Mouse (Mus musculus): ENCODE measurements around the gene Stim2. TPM values are rescaled to one million over a fixed set of nuclear protein-coding genes. Genes with fewer than 3 reads are reported as not detected.

The Stim2 gene
- total and polyA plus RNA-seq, 3 experiments: 11.7 to 18.6 TPM; not detected in 1

- H3K27ac ChIP-seq (ENCODE audit: control insufficient read depth, low read depth, low read length): no peak overlapping the region
- DNase-seq (ENCODE audit: low read depth, low spot score): no peak
- no peaks in the 10 kb centered on the region for H3K4me1 ChIP-seq (ENCODE audit: control insufficient read depth in 1 of 2, insufficient read depth in 2 of 2, low read length in 2 of 2)
- H3K4me3 ChIP-seq (ENCODE audit: control insufficient read depth in 1 of 2, insufficient read depth in 1 of 2, low read depth in 2 of 2, low read length in 2 of 2): no peak overlapping the region
- H3K9me3 ChIP-seq (replicated peaks; ENCODE audit: insufficient read depth, low read length): no peaks in the 10 kb centered on the region
- H3K36me3 ChIP-seq (ENCODE audit: control insufficient read depth in 1 of 2, insufficient read depth in 2 of 2, low read length in 2 of 2): no peaks in the 10 kb centered on the region; a peak in 1 of 4 replicates
- H3K9ac ChIP-seq (ENCODE audit: control insufficient read depth, low read depth, low read length, poor library complexity, severe bottlenecking): no peak overlapping the region
- H3K79me2 ChIP-seq (ENCODE audit: control insufficient read depth, insufficient read depth, low read length, poor library complexity): no peaks in the 10 kb centered on the region
- TF ChIP-seq CHD1 (IDR thresholded peaks at IDR 0.05; ENCODE audit: low read depth, low read length) (no peak), GATA1 (IDR thresholded peaks at IDR 0.05; ENCODE audit: low read depth, low read length) (no peak), ZC3H11A (IDR thresholded peaks at IDR 0.05; ENCODE audit: low read depth, low read length) (no peak), ZNF384 (IDR thresholded peaks at IDR 0.05; ENCODE audit: low read depth, low read length) (no peak), TAL1 (IDR thresholded peaks at IDR 0.05; ENCODE audit: low read length) (no peak)
- no peaks in the 10 kb centered on the region for H3K27me3 ChIP-seq (ENCODE audit: control insufficient read depth in 1 of 2, insufficient read depth in 2 of 2, low read length in 2 of 2)
These were observed 157.0 kb downstream of the Stim2 start for GRCm38 (mm10) chr5:54155227-54155776.

- no peaks in the 10 kb centered on the region; a peak in 1 of 4 replicates for H3K36me3 ChIP-seq (ENCODE audit: control insufficient read depth in 1 of 2, insufficient read depth in 2 of 2, low read length in 2 of 2)
- TF ChIP-seq BHLHE40 (IDR thresholded peaks at IDR 0.05; ENCODE audit: borderline replicate concordance, low read depth, low read length): no peak
These were observed 157.6 kb downstream of the Stim2 start for GRCm38 (mm10) chr5:54155916-54156315.

GRCm38 (mm10) chr5:54156944-54157527 lies 158.7 kb downstream of the Stim2 start:
- Histone ChIP-seq H3K36me3 (ENCODE audit: control insufficient read depth in 1 of 2, insufficient read depth in 2 of 2, low read length in 2 of 2) (no peaks in the 10 kb centered on the region), H3K4me3 (ENCODE audit: control insufficient read depth in 1 of 2, insufficient read depth in 1 of 2, low read depth in 2 of 2, low read length in 2 of 2) (no peak overlapping the region), H3K27me3 (ENCODE audit: control insufficient read depth in 1 of 2, insufficient read depth in 2 of 2, low read length in 2 of 2) (no peaks in the 10 kb centered on the region), H3K27ac (ENCODE audit: control insufficient read depth, low read depth, low read length) (no peak overlapping the region), H3K9ac (ENCODE audit: control insufficient read depth, low read depth, low read length, poor library complexity, severe bottlenecking) (no peak overlapping the region), H3K9me3 (replicated peaks; ENCODE audit: insufficient read depth, low read length) (no peaks in the 10 kb centered on the region), H3K4me1 (ENCODE audit: control insufficient read depth in 1 of 2, insufficient read depth in 2 of 2, low read length in 2 of 2) (no peaks in the 10 kb centered on the region), H3K79me2 (ENCODE audit: control insufficient read depth, insufficient read depth, low read length, poor library complexity) (no peaks in the 10 kb centered on the region)
- TF ChIP-seq ZNF384 (IDR thresholded peaks at IDR 0.05; ENCODE audit: low read depth, low read length) (no peak), TCF12 (IDR thresholded peaks at IDR 0.05; ENCODE audit: low read depth, low read length) (no peak), GABPA (IDR thresholded peaks at IDR 0.05; ENCODE audit: low read depth, low read length) (no peak), KAT2A (conservative IDR thresholded peaks at IDR 0.05; ENCODE audit: low read depth, low read length) (no peak), ZC3H11A (IDR thresholded peaks at IDR 0.05; ENCODE audit: low read depth, low read length) (no peak), CTCF (IDR thresholded peaks at IDR 0.05 in 2 of 3, conservative IDR thresholded peaks at IDR 0.05 in 1 of 3; ENCODE audit: control insufficient read depth in 1 of 3, insufficient read depth in 1 of 3, low read depth in 2 of 3, low read length in 3 of 3, poor library complexity in 1 of 3, severe bottlenecking in 1 of 3) (no peak), JUND (IDR thresholded peaks at IDR 0.05; ENCODE audit: low read depth, low read length) (no peak), MAZ (IDR thresholded peaks at IDR 0.05; ENCODE audit: low read depth, low read length) (no peak), NRF1 (IDR thresholded peaks at IDR 0.05; ENCODE audit: insufficient read depth, low read depth, low read length, poor library complexity, severe bottlenecking) (no peak), SMC3 (IDR thresholded peaks at IDR 0.05; ENCODE audit: low read depth, low read length) (no peak), NELFE (IDR thresholded peaks at IDR 0.05; ENCODE audit: low read depth, low read length) (no peak)
- DNase-seq (ENCODE audit: low read depth, low spot score): no peak

More at GRCm38 (mm10) chr5:54155916-54156315, 157.6 kb downstream of the Stim2 start:
- no peaks in the 10 kb centered on the region for H3K79me2 ChIP-seq (ENCODE audit: control insufficient read depth, insufficient read depth, low read length, poor library complexity)
- no peaks in the 10 kb centered on the region for H3K9me3 ChIP-seq (replicated peaks; ENCODE audit: insufficient read depth, low read length)
- no peaks in the 10 kb centered on the region for H3K4me1 ChIP-seq (ENCODE audit: control insufficient read depth in 1 of 2, insufficient read depth in 2 of 2, low read length in 2 of 2)
- no peak for DNase-seq (ENCODE audit: low read depth, low spot score)
- no peak overlapping the region for H3K27ac ChIP-seq (ENCODE audit: control insufficient read depth, low read depth, low read length)
- no peaks in the 10 kb centered on the region for H3K27me3 ChIP-seq (ENCODE audit: control insufficient read depth in 1 of 2, insufficient read depth in 2 of 2, low read length in 2 of 2)
- H3K9ac ChIP-seq (ENCODE audit: control insufficient read depth, low read depth, low read length, poor library complexity, severe bottlenecking): no peak overlapping the region
- no peak overlapping the region for H3K4me3 ChIP-seq (ENCODE audit: control insufficient read depth in 1 of 2, insufficient read depth in 1 of 2, low read depth in 2 of 2, low read length in 2 of 2)

All from MEL (cell line).